Mouse (Mus musculus) testis, adult 2 months (tissue): ENCODE data around the gene Mrgprh. TPM values are rescaled to one million over a fixed set of nuclear protein-coding genes. Genes with fewer than 3 reads are reported as not detected.

ENCODE experiments used
- H3K27ac ChIP-seq: fragments of 200-500 bp; 2 replicates; pipeline ENCODE4 v1.5.1; 2012; ENCODE audit warnings: low read depth, low read length; ENCODE audit not compliant: control insufficient read depth, insufficient read depth
- H3K27me3 ChIP-seq: fragments of 200-500 bp; 2 replicates; pipeline ENCODE4 v1.6.1; 2012; ENCODE audit warnings: mild to moderate bottlenecking, low read length, moderate library complexity; ENCODE audit not compliant: control insufficient read depth, insufficient read depth
- H3K36me3 ChIP-seq: fragments of 200-500 bp; 2 replicates; pipeline ENCODE4 v1.6.1; 2012; ENCODE audit warnings: mild to moderate bottlenecking, low read length; ENCODE audit not compliant: control insufficient read depth, insufficient read depth
- H3K4me1 ChIP-seq: fragments of 200-500 bp; 2 replicates; pipeline ENCODE4 v1.6.1; 2012; ENCODE audit warnings: low read length; ENCODE audit not compliant: control insufficient read depth, insufficient read depth
- H3K4me3 ChIP-seq: fragments of 200-500 bp; 2 replicates; pipeline ENCODE4 v1.5.1; 2012; ENCODE audit warnings: low read depth, mild to moderate bottlenecking, low read length, moderate library complexity, mixed read lengths; ENCODE audit not compliant: control insufficient read depth
- CTCF ChIP-seq: fragments of 200-500 bp; IDR thresholded peaks from 2 replicates; pipeline ENCODE4 v1.5.1; 2012; ENCODE audit warnings: low read depth, mild to moderate bottlenecking, inconsistent platforms, low read length, moderate library complexity; ENCODE audit not compliant: control insufficient read depth, insufficient read depth, insufficient replicate concordance
- POLR2A ChIP-seq: fragments of 200-500 bp; IDR thresholded peaks from 2 replicates; pipeline ENCODE4 v1.6.1; 2012; ENCODE audit warnings: low read depth, mild to moderate bottlenecking, inconsistent platforms, low read length, moderate library complexity; ENCODE audit not compliant: control insufficient read depth
- polyA plus RNA-seq: library from polyadenylated mRNA; depleted of rRNA; stranded (reverse); fragments of >200 nt; gene quantifications from 2 replicates; pipeline ENCODE4 v1.2.3, GENCODE M21; 2012; rRNA removed

The Mrgprh gene
- polyA plus RNA-seq, 1 experiment = 0.10 TPM

DNA sequence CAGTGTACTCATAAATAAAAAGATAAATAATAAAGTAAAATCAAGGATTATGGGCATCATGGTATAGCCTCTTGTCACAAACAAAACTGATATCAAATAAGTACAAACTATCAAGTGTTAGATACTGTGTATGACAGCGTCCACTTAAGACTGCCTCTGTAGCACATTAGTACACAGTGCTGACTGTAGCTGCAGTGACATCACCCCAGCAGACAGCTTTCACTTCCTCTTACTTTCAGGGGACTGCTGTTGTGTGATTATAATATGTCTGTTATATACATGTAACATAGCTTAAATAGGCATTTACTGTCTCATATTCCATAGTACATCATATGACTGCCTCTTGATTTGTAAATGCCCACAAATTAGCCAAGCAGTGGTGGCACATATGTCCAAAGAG, 45.2 kb downstream of the Mrgprh start:
- Histone ChIP-seq H3K36me3 (peaks cover 4% of the 10 kb centered on the region), H3K4me1 (no peaks in the 10 kb centered on the region), H3K27ac (no peak overlapping the region), H3K4me3 (no peak overlapping the region), H3K27me3 (no peaks in the 10 kb centered on the region)
- TF ChIP-seq CTCF (no peak), POLR2A (no peak)

DNA sequence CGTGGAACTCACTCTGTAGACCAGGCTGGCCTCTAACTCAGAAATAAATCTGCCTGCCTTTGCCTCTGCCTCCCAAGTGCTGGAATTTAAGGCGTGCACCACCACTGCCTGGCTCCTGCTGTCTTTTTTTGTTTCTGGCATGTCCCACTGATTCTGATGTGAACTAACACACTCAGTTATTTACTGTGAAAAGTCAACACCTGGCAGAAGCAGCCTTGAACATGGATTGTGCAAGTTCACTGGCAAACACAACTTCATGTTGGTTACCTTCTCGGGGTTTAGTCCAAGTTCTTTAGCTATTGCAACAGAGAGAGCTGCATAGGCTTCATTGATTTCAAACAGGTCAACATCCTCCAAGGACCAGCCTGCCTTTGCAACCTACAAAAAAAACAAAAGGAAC, 49.2 kb downstream of the Mrgprh start:
- Histone ChIP-seq H3K36me3 (peaks cover 4% of the 10 kb centered on the region), H3K4me1 (no peaks in the 10 kb centered on the region), H3K27ac (no peak overlapping the region), H3K27me3 (no peaks in the 10 kb centered on the region), H3K4me3 (no peak overlapping the region)
- TF ChIP-seq CTCF = no peak
- no peak for TF ChIP-seq POLR2A

GRCm38 (mm10) chr17:12925703-12926180, 49.9 kb downstream of the Mrgprh start:
- Histone ChIP-seq H3K27me3 (no peaks in the 10 kb centered on the region), H3K4me3 (no peak overlapping the region), H3K4me1 (no peaks in the 10 kb centered on the region), H3K27ac (no peak overlapping the region), H3K36me3 (peaks cover 2% of the 10 kb centered on the region)
- TF ChIP-seq POLR2A = no peak
- TF ChIP-seq CTCF = no peak

Other genes with a start within 250 kb of the Mrgprh start
- gene Slc22a1, start 200.2 kb upstream of the Mrgprh start, polyA plus RNA-seq = not detected in 2 replicates
- 3.8 and 4.8 TPM in 2 replicates for gene Igf2r, start 106.4 kb upstream of the Mrgprh start, polyA plus RNA-seq
- 78.9 and 80.3 TPM in 2 replicates for gene Mas1, start 7.9 kb upstream of the Mrgprh start, polyA plus RNA-seq
- 13.9 and 17.1 TPM in 2 replicates for gene Pnldc1, start 34.2 kb downstream of the Mrgprh start, polyA plus RNA-seq
- gene Tcp1, start 39.7 kb downstream of the Mrgprh start, polyA plus RNA-seq = 676 and 702 TPM in 2 replicates
- gene Mrpl18, start 40.3 kb downstream of the Mrgprh start, polyA plus RNA-seq = 26.3 and 32.3 TPM in 2 replicates
- gene Acat3, start 64.6 kb downstream of the Mrgprh start, polyA plus RNA-seq = 1.9 and 2.9 TPM in 2 replicates
- 8.0 and 10.3 TPM in 2 replicates for gene Acat2, start 84.7 kb downstream of the Mrgprh start, polyA plus RNA-seq
- 6.1 and 7.6 TPM in 2 replicates for gene Wtap, start 118.1 kb downstream of the Mrgprh start, polyA plus RNA-seq
- 211 and 262 TPM in 2 replicates for gene Sod2, start 130.8 kb downstream of the Mrgprh start, polyA plus RNA-seq
- gene Gpr31b, start 176.3 kb downstream of the Mrgprh start, polyA plus RNA-seq = 0.14 and 0.28 TPM in 2 replicates
- gene Tcp10b, start 185.1 kb downstream of the Mrgprh start, polyA plus RNA-seq = 169 and 196 TPM in 2 replicates